Mouse (Mus musculus): ENCODE results near the gene Cnpy1.

DNA sequence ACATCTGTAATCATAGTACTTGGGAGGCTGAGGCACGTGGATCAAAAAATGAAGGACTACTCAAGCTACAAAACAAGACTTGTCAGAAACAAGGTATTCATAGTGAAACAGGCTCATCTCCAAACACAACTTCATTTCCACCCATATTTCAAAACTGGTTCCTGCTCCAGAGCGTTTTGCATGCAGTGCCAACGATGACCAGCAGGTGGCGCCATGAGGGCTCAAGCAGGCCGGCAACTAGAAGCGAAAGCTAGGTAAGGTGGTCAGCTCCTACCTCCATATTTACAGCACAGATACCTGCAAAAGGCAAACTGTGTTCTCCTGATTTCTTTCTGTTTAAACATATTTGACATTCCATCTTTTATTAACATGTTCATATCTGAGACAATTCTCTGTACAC, 48.4 kb upstream of the Cnpy1 start:
- TF ChIP-seq CTCF (IDR thresholded peaks at IDR 0.05; ENCODE audit: extremely low read depth, insufficient read depth, low read length) (peak; percentile 89), POLR2A (IDR thresholded peaks at IDR 0.05; ENCODE audit: extremely low read depth, insufficient read depth, low read length) (no peak)

Data from cortical plate, adult 2 months (tissue).